19 mouse cellular contexts compared by ENCODE assay signal in genomic region chr10:93633563-93633962, GRCm38 (mm10). TPM values are rescaled to one million over a fixed set of nuclear protein-coding genes. Genes with fewer than 3 reads are reported as not detected.
DNase-seq lines count a peak whose midpoint lies in the region; ATAC-seq lines count a peak whose summit lies in the region.
"Had no signal": no experiment of that assay in that cellular context is flagged by ENCODE, and none has a peak within 500 bp of the region (broad histone marks: within the 10 kb centered on the region; RNA-seq: fewer than 3 reads in every experiment).

No protein-coding gene starts in this region.

- H3K4me3 ChIP-seq in forebrain, embryonic 16.5 days (replicated peaks; ENCODE audit: low read length) = no peak overlapping the region
- H3K4me3 ChIP-seq: embryonic facial prominence, embryonic 10.5 days; erythroblast, embryonic 14.5 days; heart, adult 2 months; hindbrain, embryonic 12.5 days; lung, embryonic 15.5 days; midbrain, embryonic 15.5 days had no signal

- H3K9me3 ChIP-seq in forebrain, embryonic 16.5 days (ENCODE audit: control insufficient read depth, low read length) = no peaks in the 10 kb centered on the region
- H3K9me3 ChIP-seq: embryonic facial prominence, embryonic 10.5 days; lung, embryonic 15.5 days; midbrain, embryonic 15.5 days had no signal

- peak; percentile 35 to 67 for DNase-seq in left cerebral cortex, postnatal 10 days (ENCODE audit: extremely low spot score in 1 of 2, low spot score in 2 of 2)
- no peak for DNase-seq in left cerebral cortex, adult 11 months (ENCODE audit: low spot score)
- peak; percentile 52 for DNase-seq in brain, embryonic 18.5 days (ENCODE audit: low read depth, low spot score)
- peak; percentile 87 to 94 for DNase-seq in cerebellum, adult 18-20 months
- no peak for DNase-seq in thymus, postnatal 36 days
- no peak for DNase-seq in embryo, embryonic 9.5 days (ENCODE audit: extremely low spot score)
- DNase-seq: adrenal gland, postnatal 14 days; heart, adult 2 months; kidney, adult 18-20 months; kidney, postnatal 25 days; spleen, adult 18-20 months had no signal

- no peak overlapping the region for H3K27ac ChIP-seq in forebrain, embryonic 16.5 days (ENCODE audit: low read length)
- H3K27ac ChIP-seq: embryonic facial prominence, embryonic 10.5 days; heart, adult 2 months; hindbrain, embryonic 12.5 days; lung, embryonic 15.5 days; midbrain, embryonic 15.5 days had no signal

- H3K4me1 ChIP-seq in forebrain, embryonic 16.5 days (replicated peaks; ENCODE audit: control insufficient read depth, insufficient read depth, low read length) = no peaks in the 10 kb centered on the region; the same call in 1 of the 2 replicates
- H3K4me1 ChIP-seq: lung, embryonic 15.5 days; midbrain, embryonic 15.5 days had no signal

- H3K36me3 ChIP-seq in forebrain, embryonic 16.5 days (ENCODE audit: control insufficient read depth, insufficient read depth) = no peaks in the 10 kb centered on the region
- H3K36me3 ChIP-seq: embryonic facial prominence, embryonic 10.5 days; hindbrain, embryonic 12.5 days; lung, embryonic 15.5 days; midbrain, embryonic 15.5 days had no signal

- 67% methylated on average over 5 of the region's 5 CpGs for WGBS in forebrain, embryonic 16.5 days

- H3K27me3 ChIP-seq in forebrain, embryonic 16.5 days (replicated peaks; ENCODE audit: control insufficient read depth, insufficient read depth, low read length) = 0 out of 2 replicates have a peak, but pooled peaks cover 2% of the 10 kb centered on the region
- H3K27me3 ChIP-seq: midbrain, embryonic 15.5 days had no signal

- intact Hi-C loops in left cerebral cortex, postnatal 10 days (cut with DNase I) = no loop called here

- ATAC-seq in forebrain, embryonic 16.5 days = peak; percentile 83
- ATAC-seq: CD4-positive, CD25-positive, alpha-beta regulatory T cell, adult 4 months; midbrain, embryonic 15.5 days had no signal

- no peak overlapping the region for H3K9ac ChIP-seq in forebrain, embryonic 16.5 days (replicated peaks; ENCODE audit: low read depth, low read length)
- H3K9ac ChIP-seq: hindbrain, embryonic 12.5 days; lung, embryonic 15.5 days; midbrain, embryonic 15.5 days had no signal

- H3K4me2 ChIP-seq in forebrain, embryonic 16.5 days (ENCODE audit: low read length) = no peak overlapping the region
- H3K4me2 ChIP-seq: hindbrain, embryonic 12.5 days; lung, embryonic 15.5 days; midbrain, embryonic 15.5 days had no signal

RNA-seq across cellular contexts. Expression of gene Ntn4, which starts 6.9 kb away (rescaled TPM):
- 10 to 100 TPM; 11.1 to 11.3 TPM for total RNA-seq in left cerebral cortex, postnatal 10 days (2021)
- 1.0 and 1.6 TPM in 2 replicates for polyA plus RNA-seq in forebrain, embryonic 16.5 days (2015; fragmentation: Nextera tagmentation; extraction: Ambion mirVana)
- total RNA-seq: MEL had no signal
- polyA plus RNA-seq: erythroblast, embryonic 14.5 days had no signal

RNA-seq across cellular contexts. Expression of gene Snrpf, which starts 44.1 kb away (rescaled TPM):
- total RNA-seq in left cerebral cortex, postnatal 10 days (2021) = 10 to 100 TPM; 13.9 to 14.1 TPM
- 75.7 and 77.8 TPM in 2 replicates for polyA plus RNA-seq in forebrain, embryonic 16.5 days (2015; fragmentation: Nextera tagmentation; extraction: Ambion mirVana)

Comparison
In these comparisons a context has a peak if more than half of its experiments do, and no peak if none do; other contexts are left out.
1. DNase-seq: peak in left cerebral cortex, postnatal 10 days (2 of 2), brain, embryonic 18.5 days (single experiment) and cerebellum, adult 18-20 months (2 of 2); none in left cerebral cortex, adult 11 months (single experiment), thymus, postnatal 36 days (0 of 2) and embryo, embryonic 9.5 days (single experiment).